In genomic region chr5:122274785-122275184, GRCm38 (mm10) we compare ENCODE assay signal across 10 mouse cellular contexts. TPM values are rescaled to one million over a fixed set of nuclear protein-coding genes. Genes with fewer than 3 reads are reported as not detected.
DNase-seq lines count a peak whose midpoint lies in the region; ATAC-seq and TF ChIP-seq lines count a peak whose summit lies in the region.
"Had no signal": no experiment of that assay in that cellular context is flagged by ENCODE, and none has a peak within 500 bp of the region (broad histone marks: within the 10 kb centered on the region; RNA-seq: fewer than 3 reads in every experiment).

No protein-coding gene starts in this region.

- 3% methylated on average over 5 of the region's 5 CpGs for WGBS in bone marrow, adult 2 months
- 13% methylated on average over 5 of the region's 5 CpGs for WGBS in liver, embryonic 13.5 days (ENCODE audit: insufficient replicate concordance)

- H3K27me3 ChIP-seq in liver, embryonic 13.5 days: peaks cover 3% of the 10 kb centered on the region; the same call in 1 of the 2 replicates
- H3K27me3 ChIP-seq in splenic B cell, adult 2 months (ENCODE audit: control insufficient read depth, insufficient read depth, low read length, poor library complexity, severe bottlenecking): no peaks in the 10 kb centered on the region
- H3K27me3 ChIP-seq: heart, embryonic 13.5 days; neural tube, embryonic 12.5 days had no signal

- TF ChIP-seq CTCF in bone marrow, adult 2 months (IDR thresholded peaks at IDR 0.05; ENCODE audit: control insufficient read depth, insufficient read depth, low read length): no peak

- H3K27ac ChIP-seq in bone marrow, adult 2 months (ENCODE audit: control insufficient read depth, insufficient read depth, low read depth, low read length, poor library complexity): peak overlapping the region; percentile 7; the same call in 1 of the 2 replicates
- peak overlapping the region; percentile 24 for H3K27ac ChIP-seq in liver, embryonic 13.5 days
- H3K27ac ChIP-seq: heart, embryonic 13.5 days; neural tube, embryonic 12.5 days had no signal

- peak; percentile 67 for ATAC-seq in liver, embryonic 13.5 days (ENCODE audit: low read depth)

- no peaks in the 10 kb centered on the region for H3K36me3 ChIP-seq in liver, embryonic 13.5 days
- no peaks in the 10 kb centered on the region for H3K36me3 ChIP-seq in splenic B cell, adult 2 months (ENCODE audit: control insufficient read depth, insufficient read depth, low read length, poor library complexity, severe bottlenecking)
- H3K36me3 ChIP-seq: heart, embryonic 13.5 days; neural tube, embryonic 12.5 days had no signal

- DNase-seq in heart, adult 11 months: peak; percentile 93
- no peak for DNase-seq in heart, postnatal 14 days
- no peak for DNase-seq in liver, embryonic 13.5 days
- DNase-seq in splenic B cell, adult 2 months (ENCODE audit: low read depth, low spot score): peak; percentile 90
- no peak for DNase-seq in left cerebral cortex, adult 8-10 months (ENCODE audit: low spot score in 2 of 2)
- DNase-seq in adrenal gland, postnatal 36 days: no peak
- DNase-seq in adrenal gland, postnatal 25 days: no peak

- no peak overlapping the region for H3K4me3 ChIP-seq in bone marrow, adult 2 months (replicated peaks; ENCODE audit: control insufficient read depth, low read depth, low read length)
- H3K4me3 ChIP-seq in liver, embryonic 13.5 days (replicated peaks): no peak overlapping the region
- H3K4me3 ChIP-seq: heart, embryonic 13.5 days; neural tube, embryonic 12.5 days had no signal

- H3K4me2 ChIP-seq in liver, embryonic 13.5 days: no peak overlapping the region
- H3K4me2 ChIP-seq: heart, embryonic 13.5 days; neural tube, embryonic 12.5 days had no signal

- no peak overlapping the region for H3K9ac ChIP-seq in liver, embryonic 13.5 days
- H3K9ac ChIP-seq: heart, embryonic 13.5 days; neural tube, embryonic 12.5 days had no signal

- intact Hi-C loops in heart, postnatal 14 days (cut with DNase I): no loop called here

- no peak for TF ChIP-seq POLR2A in bone marrow, adult 2 months (IDR thresholded peaks at IDR 0.05; ENCODE audit: borderline replicate concordance, control insufficient read depth, low read depth, low read length)

- no peaks in the 10 kb centered on the region for H3K9me3 ChIP-seq in liver, embryonic 13.5 days (replicated peaks)
- H3K9me3 ChIP-seq: heart, embryonic 13.5 days; neural tube, embryonic 12.5 days had no signal

- H3K4me1 ChIP-seq in bone marrow, adult 2 months (ENCODE audit: control insufficient read depth, insufficient read depth, low read length): peaks cover 4% of the 10 kb centered on the region; the same call in 1 of the 2 replicates
- peaks cover 8% of the 10 kb centered on the region; the same call in 1 of the 2 replicates for H3K4me1 ChIP-seq in liver, embryonic 13.5 days (replicated peaks)
- H3K4me1 ChIP-seq: neural tube, embryonic 12.5 days had no signal

RNA-seq across cellular contexts. Expression of gene Pptc7, which starts 9.4 kb away (rescaled TPM):
- 10 to 100 TPM; 85.5 to 87.2 TPM for total RNA-seq in heart, postnatal 14 days (2021)
- polyA plus RNA-seq in bone marrow, adult 2 months (2011; ENCODE audit: insufficient read depth, insufficient read length, low replicate concordance, missing spikeins): 5.0 and 7.2 TPM in 2 replicates
- 3.4 and 3.5 TPM in 2 replicates for polyA plus RNA-seq in liver, embryonic 13.5 days (2015; fragmentation: Nextera tagmentation; extraction: Ambion mirVana)
- 10 to 100 TPM; 44.8 to 52.2 (median 48.8) TPM for total RNA-seq in left cerebral cortex, adult 8-10 months (2022)
- 10 to 100 TPM; 53.2 to 55.4 TPM for total RNA-seq in adrenal gland, postnatal 36 days (2021)
- total RNA-seq in adrenal gland, postnatal 25 days (2021): 48.2 and 52.6 TPM in 2 replicates

RNA-seq across cellular contexts. Expression of gene Tctn1, which starts 10.5 kb away (rescaled TPM):
- total RNA-seq in heart, postnatal 14 days (2021): 1 to 10 TPM; 5.2 to 6.7 TPM
- 6.5 and 17.7 TPM in 2 replicates for polyA plus RNA-seq in bone marrow, adult 2 months (2011; ENCODE audit: insufficient read depth, insufficient read length, low replicate concordance, missing spikeins)
- polyA plus RNA-seq in liver, embryonic 13.5 days (2015; fragmentation: Nextera tagmentation; extraction: Ambion mirVana): 0.68 and 1.1 TPM in 2 replicates
- 10 to 100 TPM; 15.0 to 16.6 (median 15.7) TPM for total RNA-seq in left cerebral cortex, adult 8-10 months (2022)
- total RNA-seq in adrenal gland, postnatal 36 days (2021): 10 to 100 TPM; 12.0 to 16.2 TPM
- total RNA-seq in adrenal gland, postnatal 25 days (2021): 16.5 and 19.0 TPM in 2 replicates

Comparison
In these comparisons a context has a peak if more than half of its experiments do, and no peak if none do; other contexts are left out.
1. DNase-seq: peak in heart, adult 11 months (single experiment) and splenic B cell, adult 2 months (single experiment); none in heart, postnatal 14 days (0 of 2), liver, embryonic 13.5 days (single experiment), left cerebral cortex, adult 8-10 months (0 of 2), adrenal gland, postnatal 36 days (0 of 2) and adrenal gland, postnatal 25 days (single experiment).